Mouse (Mus musculus) adrenal gland, adult (tissue): Measurements from ENCODE around the gene Chit1.

Experiments used
- DNase-seq, 2 experiments: peaks; one replicate each; pipeline ENCODE4 v3.0.0; 2022 to 2023; ENCODE audit warnings: low spot score in 1 of 2; ENCODE audit not compliant: inconsistent age in 2 of 2

The Chit1 gene

GRCm38 (mm10) chr1:134136351-134136750 is 25.3 kb downstream of the Chit1 start:
- no peak for DNase-seq

DNA sequence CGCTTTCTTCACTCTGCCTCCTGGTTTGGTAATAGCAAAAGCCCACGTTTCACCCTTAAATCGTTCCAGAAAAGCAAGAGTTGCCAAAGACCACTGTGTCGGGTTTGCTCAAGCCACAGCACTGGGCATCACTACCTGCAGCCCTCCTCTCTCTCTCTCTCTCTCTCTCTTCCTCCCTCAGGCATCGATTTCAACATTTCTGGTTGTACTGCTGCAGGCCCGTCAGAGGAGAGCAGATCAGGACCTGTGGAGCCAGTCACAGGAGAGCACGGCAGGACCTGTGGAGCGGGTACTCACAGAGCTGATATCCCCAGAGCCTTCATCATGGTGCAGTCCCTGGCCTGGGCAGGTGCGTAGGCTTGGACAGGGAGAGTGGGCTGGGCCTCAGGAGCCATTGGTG is 27.4 kb downstream of the Chit1 start:
- no peak for DNase-seq

- no peak for DNase-seq
These were observed 31.3 kb downstream of the Chit1 start for GRCm38 (mm10) chr1:134142363-134142794.

- DNase-seq = no peak
These were observed 35.0 kb downstream of the Chit1 start for GRCm38 (mm10) chr1:134146066-134146465.

- no peak for DNase-seq
These were observed 39.0 kb downstream of the Chit1 start for GRCm38 (mm10) chr1:134150076-134150475.

DNA sequence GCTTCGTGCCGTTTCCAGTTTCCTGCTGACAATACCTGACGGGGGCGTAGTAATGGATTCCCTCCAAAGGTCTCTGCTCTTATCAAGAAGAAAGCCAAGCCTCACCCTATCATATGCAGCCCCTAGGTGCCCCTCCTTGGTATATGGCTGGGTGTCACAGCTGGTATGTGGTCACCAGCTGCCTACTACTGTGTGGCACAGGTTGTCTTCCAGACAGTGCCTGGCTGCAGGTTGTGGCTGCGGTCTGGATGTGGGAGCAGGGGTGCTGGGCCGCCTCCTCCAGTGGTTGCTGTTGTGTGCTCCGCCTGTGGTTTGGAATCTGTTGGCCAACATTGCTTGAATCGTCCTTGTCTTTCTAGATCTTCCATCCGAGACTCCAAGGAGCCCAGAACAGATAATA is 39.7 kb downstream of the Chit1 start:
- no peak for DNase-seq

- DNase-seq = peak; percentile 80 to 93
These were observed 40.8 kb downstream of the Chit1 start for GRCm38 (mm10) chr1:134151655-134152412.

GRCm38 (mm10) chr1:134152626-134153590 is 41.9 kb downstream of the Chit1 start:
- DNase-seq = no peak

GRCm38 (mm10) chr1:134154121-134154520 is 43.1 kb downstream of the Chit1 start:
- DNase-seq = no peak

- DNase-seq = no peak
These were observed 43.6 kb downstream of the Chit1 start for GRCm38 (mm10) chr1:134154655-134155054.

DNA sequence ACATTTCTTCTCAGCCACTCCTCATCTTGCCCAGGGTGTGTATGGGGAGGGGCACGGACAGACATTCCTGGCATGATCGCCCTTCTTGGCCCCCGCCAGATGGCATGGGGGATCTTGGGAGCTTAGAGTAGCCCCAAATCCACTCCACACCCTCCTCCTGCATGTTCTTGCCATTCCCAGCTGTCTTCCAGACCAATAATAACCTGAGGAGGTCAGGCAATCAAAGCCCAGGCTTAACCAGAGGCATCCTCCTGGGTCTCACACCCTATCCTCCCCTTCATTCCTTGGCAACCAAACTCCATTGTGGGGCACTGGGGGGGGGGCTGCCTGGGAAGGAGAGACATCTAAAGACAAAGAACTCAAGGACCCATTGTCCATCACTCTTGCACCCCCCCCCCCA is 49.4 kb downstream of the Chit1 start:
- DNase-seq = no peak

DNA sequence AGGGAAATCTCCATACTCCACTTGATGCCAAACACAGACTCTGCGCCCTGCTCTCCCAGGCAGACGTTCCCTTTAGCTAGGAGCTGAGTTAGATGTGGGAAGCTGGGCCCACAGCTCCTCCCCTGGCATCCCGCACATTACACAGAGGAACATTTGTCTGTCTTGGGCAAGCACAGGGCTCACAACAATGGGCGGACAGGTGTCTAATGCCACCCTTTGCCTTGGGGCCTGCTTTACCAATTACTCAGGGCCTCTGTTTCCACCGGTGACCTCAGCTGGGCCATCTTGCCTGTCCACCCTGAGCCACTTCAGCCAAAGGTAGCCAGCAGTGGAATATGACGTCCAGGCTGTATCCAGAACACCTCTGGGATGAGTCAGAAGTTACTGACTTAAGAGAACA is 50.4 kb downstream of the Chit1 start:
- DNase-seq = no peak

- no peak for DNase-seq
These were observed 51.6 kb downstream of the Chit1 start for GRCm38 (mm10) chr1:134162510-134163225.

- no peak for DNase-seq
These were observed 52.4 kb downstream of the Chit1 start for GRCm38 (mm10) chr1:134163476-134163875.

- no peak for DNase-seq
These were observed 53.4 kb downstream of the Chit1 start for GRCm38 (mm10) chr1:134164454-134164853.

- DNase-seq = no peak
These were observed 55.5 kb downstream of the Chit1 start for GRCm38 (mm10) chr1:134166547-134166946.

- no peak for DNase-seq
These were observed 56.6 kb downstream of the Chit1 start for GRCm38 (mm10) chr1:134167416-134168305.

DNA sequence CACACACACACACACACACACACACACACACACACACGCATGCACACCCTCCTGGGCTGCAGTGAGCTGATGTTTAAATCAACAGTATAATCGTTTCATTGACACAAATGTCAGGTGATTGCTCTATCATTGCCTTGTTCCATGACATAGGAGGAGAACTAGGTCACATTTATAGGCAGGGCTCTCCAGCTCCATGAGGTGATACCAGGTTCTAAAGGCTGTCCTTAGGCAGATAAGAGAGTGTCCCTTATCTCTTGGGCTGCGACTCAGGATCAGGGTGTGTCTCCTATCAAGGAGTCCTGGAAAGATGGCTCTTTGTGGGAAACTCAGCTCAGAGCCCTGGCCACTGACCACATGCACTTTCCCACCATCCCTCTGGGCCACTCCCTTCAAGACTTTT is 57.5 kb downstream of the Chit1 start:
- no peak for DNase-seq

- no peak for DNase-seq
These were observed 58.1 kb downstream of the Chit1 start for GRCm38 (mm10) chr1:134168985-134169697.

- no peak for DNase-seq
These were observed 62.0 kb downstream of the Chit1 start for GRCm38 (mm10) chr1:134173081-134173480.
